Mouse (Mus musculus) lung, adult 2 months (tissue): ENCODE measurements around the gene Has1.
"Not testable (repeated sequence)": the region's sequence is repeated elsewhere in the genome, so short reads cannot be mapped to it uniquely, and the experiment has no call there.

Experiments used
- CTCF ChIP-seq: fragments of 200-500 bp; IDR thresholded peaks from 2 replicates; pipeline ENCODE4 v1.5.1; 2011; ENCODE audit warnings: mild to moderate bottlenecking, low read length, control low read depth; ENCODE audit not compliant: insufficient read depth
- POLR2A ChIP-seq: fragments of 200-500 bp; IDR thresholded peaks from 2 replicates; pipeline ENCODE4 v1.6.1; 2011; ENCODE audit warnings: low read depth, mild to moderate bottlenecking, control low read depth, low read length, borderline replicate concordance; ENCODE audit errors: extremely low read depth

DNA sequence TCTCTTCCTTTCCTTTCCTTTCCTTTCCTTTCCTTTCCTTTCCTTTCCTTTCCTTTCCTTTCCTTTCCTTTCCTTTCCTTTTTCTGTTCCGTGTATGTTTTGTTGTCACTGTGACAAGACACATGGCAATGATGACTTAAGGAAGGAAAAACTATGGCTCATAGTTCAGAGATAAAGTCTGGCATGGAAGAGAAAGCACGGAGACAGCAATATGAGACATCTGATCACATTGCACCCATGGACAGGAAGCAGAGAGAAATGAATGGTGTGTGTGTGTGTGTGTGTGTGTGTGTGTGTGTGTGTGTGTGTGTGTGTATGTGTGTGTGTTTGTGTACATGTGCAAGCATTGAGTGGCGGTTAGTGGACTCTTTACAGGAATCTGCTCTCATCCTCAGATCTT lies 10.4 kb downstream of the Has1 start:
- TF ChIP-seq POLR2A, CTCF: not testable (repeated sequence)
